Mouse (Mus musculus) intestine, postnatal 0 days (tissue): ENCODE measurements around the gene Trarg1. TPM values are rescaled to one million over a fixed set of nuclear protein-coding genes. Genes with fewer than 3 reads are reported as not detected.

ENCODE experiments used
- ATAC-seq: fragments of 200-750 bp; cut with Nextera tagmentation; 2 replicates; pipeline ENCODE4 v1.8.0; 2017; ENCODE audit warnings: mild to moderate bottlenecking, moderate TSS enrichment, moderate library complexity
- H3K27ac ChIP-seq: fragments of 300-500 bp; sonication (generic); 2 replicates; pipeline ENCODE4 v1.5.1; 2014; ENCODE audit warnings: mild to moderate bottlenecking, low read depth, low read length, moderate library complexity
- H3K27me3 ChIP-seq: fragments of 300-500 bp; sonication (generic); replicated peaks from 2 replicates; pipeline ENCODE4 v1.6.1; 2014; ENCODE audit warnings: low read length, mixed read lengths; ENCODE audit not compliant: control insufficient read depth, insufficient read depth
- H3K36me3 ChIP-seq: fragments of 300-500 bp; sonication (generic); 2 replicates; pipeline ENCODE4 v1.6.1; 2014; ENCODE audit warnings: mild to moderate bottlenecking, moderate library complexity; ENCODE audit not compliant: control insufficient read depth, insufficient read depth
- H3K4me1 ChIP-seq: fragments of 300-500 bp; sonication (generic); replicated peaks from 2 replicates; pipeline ENCODE4 v1.6.1; 2014; ENCODE audit warnings: antibody characterized with exemption, low read length, mixed read lengths; ENCODE audit not compliant: control insufficient read depth, insufficient read depth
- H3K4me2 ChIP-seq: fragments of 300-500 bp; sonication (generic); replicated peaks from 2 replicates; pipeline ENCODE4 v1.6.1; 2014; ENCODE audit warnings: low read depth, mild to moderate bottlenecking, moderate library complexity
- H3K4me3 ChIP-seq: fragments of 300-500 bp; sonication (generic); 2 replicates; pipeline ENCODE4 v1.5.1; 2014; ENCODE audit warnings: low read depth, low read length
- H3K9ac ChIP-seq: fragments of 300-500 bp; sonication (generic); 2 replicates; pipeline ENCODE4 v1.6.1; 2014; ENCODE audit warnings: mild to moderate bottlenecking, low read depth, low read length
- H3K9me3 ChIP-seq: fragments of 300-500 bp; sonication (generic); 2 replicates; pipeline ENCODE4 v1.6.1; 2016; ENCODE audit warnings: mixed run types; ENCODE audit not compliant: control insufficient read depth
- CTCF ChIP-seq: sonication (generic); IDR thresholded peaks from 2 replicates; pipeline ENCODE4 v1.5.1; 2016; ENCODE audit warnings: low read depth, mild to moderate bottlenecking, control low read depth, antibody characterized with exemption, moderate library complexity
- WGBS: fragments of 180-500 bp; shearing (Covaris S2); extraction: QIAGEN DNeasy Blood & Tissue Kit; methylation state at CpG from one replicate; pipeline ENCODE4 v1.1.7; 2014; 5-methylcytosine and 5-hydroxymethylcytosine counted together
- polyA plus RNA-seq: library from polyadenylated mRNA; unstranded; fragments of >200 nt; fragmentation: Nextera tagmentation; extraction: Ambion mirVana; gene quantifications from 2 replicates; pipeline ENCODE4 v1.2.1, GENCODE M21; 2015

Gene Trarg1
- polyA plus RNA-seq, 1 experiment from 2014 or later = 0.96 TPM

DNA sequence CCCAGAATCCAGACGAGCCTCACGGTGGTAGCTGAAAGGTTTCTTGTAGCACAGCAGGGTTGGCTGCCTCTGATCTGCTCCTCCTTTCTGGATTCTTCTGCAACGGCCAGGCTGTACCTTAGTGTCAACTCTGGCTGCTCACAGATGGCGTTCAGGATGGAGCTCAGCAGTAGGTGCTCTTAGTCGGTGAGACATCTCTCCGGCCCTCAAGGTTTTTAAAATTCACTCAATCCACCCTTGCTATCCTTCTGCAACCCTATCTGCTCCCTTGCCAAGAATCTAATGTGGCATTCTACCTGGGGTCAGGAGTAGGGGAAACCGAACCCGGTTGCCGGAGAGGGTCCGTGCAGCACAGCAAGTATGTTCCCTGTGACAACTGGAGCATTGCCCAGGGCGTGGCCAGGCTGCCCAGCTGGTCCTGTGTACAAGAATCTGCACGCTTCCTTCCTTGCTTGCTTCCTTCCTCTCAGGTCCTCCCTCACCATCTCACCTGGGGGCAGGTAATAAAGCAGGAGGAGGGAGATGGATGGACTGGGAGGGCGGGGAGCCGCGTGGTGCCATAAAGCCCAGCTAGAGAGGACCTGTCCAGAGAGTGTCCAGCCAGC, 7.6 kb upstream of the Trarg1 start, which contains the start of gene Bhlha9:
TSS of gene Bhlha9 (plus strand) at position 600 of the 605 bp plus-strand sequence.
- peak within 1 kb of the TSS; percentile 18 for H3K4me2 ChIP-seq
- ATAC-seq = no peak
- H3K4me3 ChIP-seq = 0 out of 2 replicates have a peak within 1 kb of the TSS, but pooled peaks have one; percentile 13
- peaks cover 50% of the 10 kb centered on the region for H3K27me3 ChIP-seq
- TF ChIP-seq CTCF = no peak
- no peak within 1 kb of the TSS for H3K9ac ChIP-seq
- no peak within 1 kb of the TSS for H3K27ac ChIP-seq
- no peaks in the 10 kb centered on the region for H3K9me3 ChIP-seq
- no peaks in the 10 kb centered on the region for H3K4me1 ChIP-seq
- no peaks in the 10 kb centered on the region for H3K36me3 ChIP-seq
- 54% methylated on average over 15 of the region's 15 CpGs for WGBS

GRCm38 (mm10) chr11:76672561-76673384, 6.8 kb upstream of the Trarg1 start:
- Histone ChIP-seq H3K9me3 (no peaks in the 10 kb centered on the region), H3K9ac (no peak overlapping the region), H3K36me3 (no peaks in the 10 kb centered on the region), H3K4me1 (no peaks in the 10 kb centered on the region), H3K4me2 (peak overlapping the region; percentile 18), H3K27me3 (peaks cover 46% of the 10 kb centered on the region), H3K27ac (no peak overlapping the region), H3K4me3 (0 out of 2 replicates have a peak overlapping the region, but pooled peaks have one; percentile 13)
- ATAC-seq = no peak
- TF ChIP-seq CTCF = no peak
- WGBS = 4% methylated on average over 63 of the region's 64 CpGs

DNA sequence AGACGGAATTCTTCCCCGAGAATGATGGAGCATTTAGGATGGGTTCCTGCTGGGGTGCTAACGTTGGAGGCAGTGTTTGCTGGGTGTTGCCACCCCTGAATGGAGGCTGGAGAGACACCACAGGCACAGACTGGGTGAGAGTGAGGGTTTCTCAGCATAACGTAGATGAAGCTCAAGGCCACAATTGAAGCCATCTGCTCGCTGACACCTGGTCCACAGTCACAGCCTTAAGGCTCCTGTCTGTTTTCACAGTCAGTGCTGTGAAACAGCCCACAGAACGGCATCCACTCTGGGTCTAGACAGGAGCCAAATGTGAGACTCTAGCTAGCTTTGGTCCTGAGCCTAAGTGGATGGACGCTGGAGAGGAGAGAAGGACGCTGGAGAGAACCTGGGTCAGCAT, 5.4 kb upstream of the Trarg1 start:
- H3K27ac ChIP-seq = no peak overlapping the region
- TF ChIP-seq CTCF = no peak
- H3K36me3 ChIP-seq = no peaks in the 10 kb centered on the region
- no peak overlapping the region for H3K4me2 ChIP-seq
- 50% methylated on average over 8 of the region's 8 CpGs for WGBS
- no peak overlapping the region for H3K9ac ChIP-seq
- no peaks in the 10 kb centered on the region for H3K4me1 ChIP-seq
- peaks cover 46% of the 10 kb centered on the region for H3K27me3 ChIP-seq
- ATAC-seq = no peak
- no peaks in the 10 kb centered on the region for H3K9me3 ChIP-seq
- no peak overlapping the region for H3K4me3 ChIP-seq

- H3K36me3 ChIP-seq = no peaks in the 10 kb centered on the region
- peaks cover 45% of the 10 kb centered on the region for H3K27me3 ChIP-seq
- H3K4me1 ChIP-seq = no peaks in the 10 kb centered on the region
- WGBS = 42% methylated on average over 4 of the region's 4 CpGs
- no peak overlapping the region for H3K27ac ChIP-seq
- no peak overlapping the region for H3K9ac ChIP-seq
- H3K4me2 ChIP-seq = no peak overlapping the region
- H3K4me3 ChIP-seq = no peak overlapping the region
- TF ChIP-seq CTCF = peak; percentile 53
- no peak for ATAC-seq
- H3K9me3 ChIP-seq = no peaks in the 10 kb centered on the region
These were observed 4.9 kb upstream of the Trarg1 start for GRCm38 (mm10) chr11:76674704-76675103.

DNA sequence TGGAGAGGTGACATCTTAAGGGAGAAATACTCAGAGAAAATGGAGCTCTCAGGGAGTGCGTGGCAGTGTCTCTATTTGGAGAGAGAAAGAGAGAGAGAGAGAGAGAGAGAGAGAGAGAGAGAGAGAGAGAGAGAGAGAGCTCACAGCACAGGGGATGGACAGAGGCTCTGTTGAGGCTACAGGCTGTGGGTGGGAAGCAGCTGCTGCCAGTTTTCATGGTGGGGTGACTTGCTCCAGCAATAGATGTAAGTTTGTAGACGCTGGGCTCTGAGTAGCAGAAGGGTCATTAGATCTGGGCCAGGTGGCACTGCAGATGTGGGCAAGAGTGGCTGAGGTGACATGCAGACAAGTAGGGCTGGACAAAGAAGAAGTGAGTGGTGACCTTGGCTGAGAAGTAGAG, 6.0 kb downstream of the Trarg1 start:
- Histone ChIP-seq H3K4me1 (no peaks in the 10 kb centered on the region), H3K4me3 (no peak overlapping the region), H3K36me3 (no peaks in the 10 kb centered on the region), H3K27ac (no peak overlapping the region), H3K9me3 (no peaks in the 10 kb centered on the region), H3K27me3 (no peaks in the 10 kb centered on the region), H3K9ac (no peak overlapping the region), H3K4me2 (no peak overlapping the region)
- no peak for ATAC-seq
- TF ChIP-seq CTCF = no peak
- whole genome bisulfite sequencing = 54% methylated on average over 2 of the region's 2 CpGs

- whole genome bisulfite sequencing = 85% methylated on average over 3 of the region's 3 CpGs
- no peaks in the 10 kb centered on the region for H3K9me3 ChIP-seq
- no peaks in the 10 kb centered on the region for H3K36me3 ChIP-seq
- ATAC-seq = no peak
- no peak overlapping the region for H3K9ac ChIP-seq
- no peaks in the 10 kb centered on the region for H3K4me1 ChIP-seq
- TF ChIP-seq CTCF = no peak
- no peaks in the 10 kb centered on the region for H3K27me3 ChIP-seq
- H3K27ac ChIP-seq = no peak overlapping the region
- no peak overlapping the region for H3K4me2 ChIP-seq
- no peak overlapping the region for H3K4me3 ChIP-seq
These were observed 12.5 kb downstream of the Trarg1 start for GRCm38 (mm10) chr11:76692096-76692495.
